In the genomic region with DNA sequence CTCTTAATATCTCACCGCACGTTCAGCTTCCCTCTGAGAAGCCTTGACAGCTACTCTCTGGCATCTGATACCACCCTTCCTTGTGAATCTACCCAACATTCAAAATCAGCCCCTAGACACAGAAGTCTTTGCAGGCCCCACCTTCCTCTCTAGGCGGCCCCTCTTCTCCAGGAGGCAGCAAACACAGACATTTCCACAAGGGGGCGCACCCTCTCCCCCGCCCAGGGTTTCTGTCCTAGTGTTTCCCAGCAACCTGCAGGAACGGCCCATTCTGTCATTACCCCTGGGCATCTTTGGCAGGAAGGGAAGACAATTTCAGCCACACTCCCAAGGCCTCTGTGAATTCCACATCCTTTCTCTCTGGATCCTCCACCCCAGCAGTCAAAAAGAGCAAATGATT, we compare ENCODE assay signal across 9 mouse cellular contexts.
DNase-seq lines count a peak whose midpoint lies in the region; ATAC-seq and TF ChIP-seq lines count a peak whose summit lies in the region.
"Had no signal": no experiment of that assay in that cellular context is flagged by ENCODE, and none has a peak within 500 bp of the region (broad histone marks: within the 10 kb centered on the region; RNA-seq: fewer than 3 reads in every experiment).

No protein-coding gene starts in this region.

- no peak for TF ChIP-seq POLR2A in limb, embryonic 14.5 days (IDR thresholded peaks at IDR 0.05; ENCODE audit: borderline replicate concordance, extremely low read depth, insufficient read depth, insufficient read length)

- intact Hi-C loops in left cerebral cortex, adult 2 months (cut with DNase I) = loop anchor here (1.0 to 5.0 kb wide), 3 partner anchors 49 to 126 kb away; a partner anchor contains a TSS

- peaks cover 44% of the 10 kb centered on the region for H3K36me3 ChIP-seq in limb, embryonic 14.5 days (ENCODE audit: control insufficient read depth, insufficient read depth, low read length)

- H3K4me1 ChIP-seq in limb, embryonic 14.5 days (ENCODE audit: control insufficient read depth, insufficient read depth, low read length) = peaks cover 3% of the 10 kb centered on the region; the same call in 1 of the 2 replicates

- H3K9me3 ChIP-seq in limb, embryonic 14.5 days (ENCODE audit: control insufficient read depth, low read length) = no peaks in the 10 kb centered on the region

- no peak overlapping the region for H3K4me3 ChIP-seq in left cerebral cortex, adult 2 months
- H3K4me3 ChIP-seq in limb, embryonic 14.5 days (replicated peaks; ENCODE audit: low read length) = no peak overlapping the region
- H3K4me3 ChIP-seq: myocyte had no signal

- H3K27ac ChIP-seq in left cerebral cortex, adult 2 months = no peak overlapping the region
- H3K27ac ChIP-seq in limb, embryonic 14.5 days (replicated peaks; ENCODE audit: low read depth, low read length) = no peak overlapping the region

- no peak overlapping the region for H3K4me2 ChIP-seq in limb, embryonic 14.5 days (replicated peaks; ENCODE audit: low read depth, low read length, severe bottlenecking)

- TF ChIP-seq CTCF in left cerebral cortex, adult 2 months (IDR thresholded peaks at IDR 0.05) = peak; percentile 78

- H3K9ac ChIP-seq in limb, embryonic 14.5 days (ENCODE audit: low read depth, low read length, severe bottlenecking) = no peak overlapping the region

- WGBS in limb, embryonic 14.5 days = 34% methylated on average over 6 of the region's 6 CpGs

- DNase-seq in left cerebral cortex, adult 2 months (ENCODE audit: extremely low spot score in 1 of 2, low spot score in 2 of 2) = peak; percentile 58 to 65
- DNase-seq in left cerebral cortex, adult 8-10 months (ENCODE audit: low spot score in 2 of 2) = no peak
- peak; percentile 49 for DNase-seq in T-cell, adult 2 months (ENCODE audit: low spot score)
- DNase-seq in cerebellum, adult 9-11 months = peak; percentile 54
- DNase-seq in heart, adult 8-10 months (ENCODE audit: low spot score) = peak; percentile 77
- peak; percentile 45 for DNase-seq in limb, embryonic 14.5 days (ENCODE audit: low spot score)
- peak; percentile 19 for DNase-seq in ovary, postnatal 10 days (ENCODE audit: low spot score)
- peak; percentile 42 to 70 for DNase-seq in urinary bladder, postnatal 36 days (ENCODE audit: low spot score in 2 of 2)

- ATAC-seq in limb, embryonic 14.5 days (ENCODE audit: low FRiP score, low read depth) = no peak

- H3K27me3 ChIP-seq in limb, embryonic 14.5 days (ENCODE audit: control insufficient read depth, insufficient read depth, low read length) = no peaks in the 10 kb centered on the region

Comparison
In these comparisons a context has a peak if more than half of its experiments do, and no peak if none do; other contexts are left out.
1. DNase-seq: peak in left cerebral cortex, adult 2 months (2 of 2), T-cell, adult 2 months (single experiment), cerebellum, adult 9-11 months (single experiment), heart, adult 8-10 months (single experiment), limb, embryonic 14.5 days (single experiment), ovary, postnatal 10 days (single experiment) and urinary bladder, postnatal 36 days (2 of 2); none in left cerebral cortex, adult 8-10 months (0 of 2).